Mouse (Mus musculus) heart, embryonic 16.5 days (tissue): ENCODE data around the gene Nkpd1. TPM values are rescaled to one million over a fixed set of nuclear protein-coding genes. Genes with fewer than 3 reads are reported as not detected.

ENCODE experiments used
- ATAC-seq: fragments of 200-750 bp; cut with Nextera tagmentation; replicated peaks from 2 replicates; pipeline ENCODE4 v1.8.0; 2017; ENCODE audit warnings: moderate number of reproducible peaks; ENCODE audit not compliant: insufficient read depth, low FRiP score; ENCODE audit errors: extremely low read depth
- H3K27ac ChIP-seq: fragments of 300-500 bp; sonication (generic); 2 replicates; pipeline ENCODE4 v1.5.1; 2014; ENCODE audit warnings: mild to moderate bottlenecking, low read length, control low read depth, moderate library complexity
- H3K27me3 ChIP-seq: fragments of 300-500 bp; sonication (generic); 2 replicates; pipeline ENCODE4 v1.6.1; 2014; ENCODE audit warnings: low read length, mixed read lengths; ENCODE audit not compliant: control insufficient read depth, insufficient read depth
- H3K36me3 ChIP-seq: fragments of 300-500 bp; sonication (generic); 2 replicates; pipeline ENCODE4 v1.6.1; 2014; ENCODE audit not compliant: control insufficient read depth, insufficient read depth
- H3K4me1 ChIP-seq: fragments of 300-500 bp; sonication (generic); 2 replicates; pipeline ENCODE4 v1.6.1; 2014; ENCODE audit warnings: low read length, mixed read lengths; ENCODE audit not compliant: control insufficient read depth, insufficient read depth
- H3K4me2 ChIP-seq: fragments of 300-500 bp; sonication (generic); 2 replicates; pipeline ENCODE4 v1.6.1; 2014; ENCODE audit warnings: low read depth, mild to moderate bottlenecking, control low read depth, low read length
- H3K4me3 ChIP-seq: fragments of 300-500 bp; sonication (generic); 2 replicates; pipeline ENCODE4 v1.5.1; 2014; ENCODE audit warnings: mild to moderate bottlenecking, control low read depth, low read length
- H3K9ac ChIP-seq: fragments of 300-500 bp; sonication (generic); 2 replicates; pipeline ENCODE4 v1.6.1; 2014; ENCODE audit warnings: low read length, control low read depth
- H3K9me3 ChIP-seq: fragments of 300-500 bp; sonication (generic); replicated peaks from 2 replicates; pipeline ENCODE4 v1.6.1; 2016; ENCODE audit warnings: low read length; ENCODE audit not compliant: control insufficient read depth
- WGBS: fragments of 180-500 bp; shearing (Covaris S2); extraction: QIAGEN DNeasy Blood & Tissue Kit; methylation state at CpG from one replicate; pipeline ENCODE4 v1.1.7; 2014; 5-methylcytosine and 5-hydroxymethylcytosine counted together
- polyA plus RNA-seq: library from polyadenylated mRNA; unstranded; fragments of >200 nt; fragmentation: Nextera tagmentation; extraction: Ambion mirVana; gene quantifications from 2 replicates; pipeline ENCODE4 v1.2.1, GENCODE M21; 2015

The Nkpd1 gene
- polyA plus RNA-seq, 1 experiment from 2014 or later: not detected

- Histone ChIP-seq H3K9me3 (peaks cover 3% of the 10 kb centered on the region), H3K4me3 (peak overlapping the region; percentile 89), H3K27me3 (no peaks in the 10 kb centered on the region), H3K9ac (peak overlapping the region; percentile 93), H3K27ac (peak overlapping the region; percentile 91), H3K36me3 (peaks cover 15% of the 10 kb centered on the region), H3K4me2 (peak overlapping the region; percentile 90), H3K4me1 (peaks cover 40% of the 10 kb centered on the region)
- ATAC-seq: peak; percentile 84
- under 1% methylated on average over 102 of the region's 102 CpGs for WGBS
Measured at GRCm38 (mm10) chr7:19561765-19562642, 44.4 kb downstream of the Nkpd1 start.

- 2% methylated on average over 19 of the region's 19 CpGs for WGBS
- peaks cover 15% of the 10 kb centered on the region for H3K36me3 ChIP-seq
- no peak for ATAC-seq
- peak within 1 kb of the TSS; percentile 93 for H3K9ac ChIP-seq
- H3K9me3 ChIP-seq: peaks cover 3% of the 10 kb centered on the region
- no peaks in the 10 kb centered on the region for H3K27me3 ChIP-seq
- peak within 1 kb of the TSS; percentile 89 for H3K4me3 ChIP-seq
- H3K27ac ChIP-seq: peak within 1 kb of the TSS; percentile 91
- H3K4me1 ChIP-seq: peaks cover 34% of the 10 kb centered on the region
- H3K4me2 ChIP-seq: peak within 1 kb of the TSS; percentile 90
Measured at GRCm38 (mm10) chr7:19562643-19563410, 45.2 kb downstream of the Nkpd1 start, which contains the start of gene Ppp1r37. TSS of gene Ppp1r37 (minus strand) at chr7:19563076.

GRCm38 (mm10) chr7:19563884-19564283 lies 46.2 kb downstream of the Nkpd1 start:
- Histone ChIP-seq H3K27ac (no peak overlapping the region), H3K4me1 (peaks cover 23% of the 10 kb centered on the region), H3K4me3 (no peak overlapping the region), H3K27me3 (no peaks in the 10 kb centered on the region), H3K9ac (no peak overlapping the region), H3K4me2 (no peak overlapping the region), H3K36me3 (peaks cover 15% of the 10 kb centered on the region), H3K9me3 (peaks cover 3% of the 10 kb centered on the region)
- no peak for ATAC-seq
- 65% methylated on average over 3 of the region's 3 CpGs for WGBS

- no peaks in the 10 kb centered on the region for H3K27me3 ChIP-seq
- peaks cover 3% of the 10 kb centered on the region for H3K9me3 ChIP-seq
- no peak overlapping the region for H3K4me3 ChIP-seq
- no peak overlapping the region for H3K9ac ChIP-seq
- H3K4me2 ChIP-seq: no peak overlapping the region
- no peak for ATAC-seq
- H3K27ac ChIP-seq: no peak overlapping the region
- WGBS: 86% methylated on average over 4 of the region's 4 CpGs
- H3K36me3 ChIP-seq: peaks cover 19% of the 10 kb centered on the region
- peaks cover 18% of the 10 kb centered on the region for H3K4me1 ChIP-seq
Measured at GRCm38 (mm10) chr7:19564455-19564854, 46.8 kb downstream of the Nkpd1 start.

- H3K27me3 ChIP-seq: no peaks in the 10 kb centered on the region
- H3K4me2 ChIP-seq: no peak overlapping the region
- no peak for ATAC-seq
- WGBS: 92% methylated on average over 2 of the region's 2 CpGs
- H3K36me3 ChIP-seq: peaks cover 21% of the 10 kb centered on the region
- no peak overlapping the region for H3K9ac ChIP-seq
- H3K27ac ChIP-seq: no peak overlapping the region
- no peak overlapping the region for H3K4me3 ChIP-seq
- H3K4me1 ChIP-seq: peaks cover 5% of the 10 kb centered on the region
- H3K9me3 ChIP-seq: peaks cover 3% of the 10 kb centered on the region
Measured at GRCm38 (mm10) chr7:19565803-19566202, 48.2 kb downstream of the Nkpd1 start.

GRCm38 (mm10) chr7:19567426-19567825 lies 49.8 kb downstream of the Nkpd1 start:
- Histone ChIP-seq H3K4me3 (no peak overlapping the region), H3K4me1 (peaks cover 10% of the 10 kb centered on the region), H3K27me3 (no peaks in the 10 kb centered on the region), H3K9me3 (peaks cover 3% of the 10 kb centered on the region), H3K27ac (no peak overlapping the region), H3K4me2 (no peak overlapping the region), H3K36me3 (peaks cover 21% of the 10 kb centered on the region), H3K9ac (no peak overlapping the region)
- no peak for ATAC-seq
- WGBS: 85% methylated on average over 8 of the region's 8 CpGs

- H3K27me3 ChIP-seq: no peaks in the 10 kb centered on the region
- H3K4me3 ChIP-seq: no peak overlapping the region
- no peaks in the 10 kb centered on the region for H3K9me3 ChIP-seq
- peaks cover 15% of the 10 kb centered on the region for H3K36me3 ChIP-seq
- peaks cover 13% of the 10 kb centered on the region for H3K4me1 ChIP-seq
- H3K4me2 ChIP-seq: no peak overlapping the region
- WGBS: 71% methylated on average over 3 of the region's 3 CpGs
- H3K9ac ChIP-seq: no peak overlapping the region
- ATAC-seq: no peak
- H3K27ac ChIP-seq: no peak overlapping the region
Measured at GRCm38 (mm10) chr7:19569647-19570046, 52.0 kb downstream of the Nkpd1 start.

- H3K36me3 ChIP-seq: peaks cover 6% of the 10 kb centered on the region
- peak overlapping the region; percentile 95 for H3K27ac ChIP-seq
- peak overlapping the region; percentile 91 for H3K9ac ChIP-seq
- H3K9me3 ChIP-seq: no peaks in the 10 kb centered on the region
- peak; percentile 83 for ATAC-seq
- under 1% methylated on average over 51 of the region's 53 CpGs for WGBS
- H3K27me3 ChIP-seq: peaks cover 16% of the 10 kb centered on the region
- peak overlapping the region; percentile 76 for H3K4me3 ChIP-seq
- peaks cover 25% of the 10 kb centered on the region for H3K4me1 ChIP-seq
- H3K4me2 ChIP-seq: peak overlapping the region; percentile 94
Measured at GRCm38 (mm10) chr7:19572926-19573775, 55.5 kb downstream of the Nkpd1 start.
